12 mouse cellular contexts compared by ENCODE assay signal in the genomic region with DNA sequence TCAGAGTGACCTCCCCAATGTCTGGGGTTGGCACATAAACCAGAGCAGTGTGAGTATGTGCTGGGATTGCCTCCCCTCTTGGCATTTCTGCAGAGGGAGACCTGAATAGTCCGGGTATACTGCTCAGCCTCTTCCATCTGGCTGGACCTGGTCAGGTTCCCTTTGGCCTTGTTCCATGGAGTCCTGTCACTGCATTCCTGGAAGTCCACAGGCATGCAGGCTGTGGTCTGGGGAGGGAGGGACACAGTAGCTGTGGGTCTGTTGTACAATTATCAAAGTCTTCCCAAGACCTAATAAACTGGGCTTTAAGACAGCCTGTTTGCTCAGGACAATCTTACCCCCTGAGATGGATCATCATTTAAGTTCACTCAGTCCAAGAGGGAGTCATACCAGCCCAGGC. TPM values are rescaled to one million over a fixed set of nuclear protein-coding genes. Genes with fewer than 3 reads are reported as not detected.
DNase-seq lines count a peak whose midpoint lies in the region; ATAC-seq and TF ChIP-seq lines count a peak whose summit lies in the region.
"Had no signal": no experiment of that assay in that cellular context is flagged by ENCODE, and none has a peak within 500 bp of the region (broad histone marks: within the 10 kb centered on the region; RNA-seq: fewer than 3 reads in every experiment).

No protein-coding gene starts in this region.

- H3K36me3 ChIP-seq in heart, embryonic 16.5 days (ENCODE audit: control insufficient read depth, insufficient read depth), result no peaks in the 10 kb centered on the region
- no peaks in the 10 kb centered on the region for H3K36me3 ChIP-seq in kidney, embryonic 15.5 days
- H3K36me3 ChIP-seq: limb, embryonic 13.5 days had no signal

- H3K9me3 ChIP-seq in heart, embryonic 16.5 days (replicated peaks; ENCODE audit: control insufficient read depth, low read length), result no peaks in the 10 kb centered on the region
- no peaks in the 10 kb centered on the region for H3K9me3 ChIP-seq in kidney, embryonic 15.5 days (replicated peaks)

- peaks cover 20% of the 10 kb centered on the region for H3K4me1 ChIP-seq in heart, embryonic 16.5 days (ENCODE audit: control insufficient read depth, insufficient read depth, low read length)
- H3K4me1 ChIP-seq in kidney, embryonic 15.5 days, result peaks cover 20% of the 10 kb centered on the region

- H3K27ac ChIP-seq in heart, embryonic 16.5 days (ENCODE audit: low read length), result no peak overlapping the region
- H3K27ac ChIP-seq in kidney, embryonic 15.5 days, result no peak overlapping the region
- H3K27ac ChIP-seq: limb, embryonic 13.5 days had no signal

- CTCF ChIA-PET in Patski (lab: Charles Lee), result interaction anchor here (1.2 to 4.9 kb wide), 2 partner anchors 11 to 12 kb away, joined by 3 to 28 read pairs; no protein-coding TSS in a partner anchor

- peaks cover 7% of the 10 kb centered on the region; the same call in 1 of the 2 replicates for H3K27me3 ChIP-seq in heart, embryonic 16.5 days (ENCODE audit: control insufficient read depth, insufficient read depth, low read length)
- H3K27me3 ChIP-seq in Patski, result no peaks in the 10 kb centered on the region
- no peaks in the 10 kb centered on the region for H3K27me3 ChIP-seq in kidney, embryonic 15.5 days

- ATAC-seq in heart, embryonic 16.5 days (replicated peaks; ENCODE audit: extremely low read depth, insufficient read depth, low FRiP score), result peak; percentile 80; the same call in 1 of the 2 replicates
- ATAC-seq in Patski, result peak; percentile 89
- ATAC-seq in kidney, embryonic 15.5 days (replicated peaks; ENCODE audit: low FRiP score), result 0 out of 2 replicates have a peak, but pooled peaks have one; percentile 25
- ATAC-seq in CD4-positive, CD25-positive, alpha-beta regulatory T cell, adult 4 months, result no peak
- ATAC-seq: inflammation-experienced regulatory T-cells, adult 6 months had no signal

- no peak overlapping the region for H3K9ac ChIP-seq in heart, embryonic 16.5 days (ENCODE audit: low read length)
- H3K9ac ChIP-seq in kidney, embryonic 15.5 days, result no peak overlapping the region
- H3K9ac ChIP-seq: limb, embryonic 13.5 days had no signal

- 35% methylated on average over 1 of the region's 1 CpGs for WGBS in heart, embryonic 16.5 days
- WGBS in kidney, embryonic 15.5 days, result 86% methylated on average over 1 of the region's 1 CpGs

- no peak overlapping the region for H3K4me2 ChIP-seq in heart, embryonic 16.5 days (ENCODE audit: low read depth, low read length)
- H3K4me2 ChIP-seq in kidney, embryonic 15.5 days, result no peak overlapping the region
- H3K4me2 ChIP-seq: limb, embryonic 13.5 days had no signal

- POLR2A ChIA-PET in Patski (lab: Charles Lee), result interaction anchor here (1.8 kb wide), 1 partner anchor 10 kb away, joined by 6 read pairs; no protein-coding TSS in a partner anchor

- H3K4me3 ChIP-seq in heart, embryonic 16.5 days (ENCODE audit: low read length), result no peak overlapping the region
- H3K4me3 ChIP-seq in kidney, embryonic 15.5 days (replicated peaks), result no peak overlapping the region
- H3K4me3 ChIP-seq: limb, embryonic 13.5 days had no signal

- TF ChIP-seq CTCF in Patski (IDR thresholded peaks at IDR 0.05), result no peak

- in situ Hi-C loops in Patski (cut with MboI; ENCODE audit: low pct_unique_long_range_greater_than_20kb), result no loop called here

- DNase-seq in heart, adult 9 months (ENCODE audit: low spot score in 2 of 2), result no peak
- DNase-seq in Patski (ENCODE audit: low read depth, low spot score), result peak; percentile 84
- DNase-seq in lung, postnatal 10 days, result peak; percentile 49
- DNase-seq in retina, postnatal 1 day, result no peak
- DNase-seq: cerebellum, postnatal 36 days; layer of hippocampus, postnatal 36 days had no signal

RNA-seq across cellular contexts. Expression of a gene that starts 14.1 kb away (rescaled TPM):
- polyA plus RNA-seq in heart, embryonic 16.5 days (2015; fragmentation: Nextera tagmentation; extraction: Ambion mirVana), result 0.18 and 0.21 TPM in 2 replicates
- polyA plus RNA-seq in Patski (2021), result 0.77 TPM
- polyA plus RNA-seq in kidney, embryonic 15.5 days (2015; fragmentation: Nextera tagmentation; extraction: Ambion mirVana), result 0.39 and 0.50 TPM in 2 replicates
- polyA plus RNA-seq in CD4-positive, CD25-positive, alpha-beta regulatory T cell, adult 4 months (2017; shearing (Covaris generic)), result not detected

RNA-seq across cellular contexts. Expression of a gene that starts 26.2 kb away (rescaled TPM):
- polyA plus RNA-seq in heart, embryonic 16.5 days (2015; fragmentation: Nextera tagmentation; extraction: Ambion mirVana), result 0.07 TPM in 1 of 2 replicates, not detected in the other
- polyA plus RNA-seq in Patski (2021), result not detected
- not detected in 2 replicates for polyA plus RNA-seq in kidney, embryonic 15.5 days (2015; fragmentation: Nextera tagmentation; extraction: Ambion mirVana)
- not detected for polyA plus RNA-seq in CD4-positive, CD25-positive, alpha-beta regulatory T cell, adult 4 months (2017; shearing (Covaris generic))
- polyA plus RNA-seq: inflammation-experienced regulatory T-cells, adult 6 months; limb, embryonic 13.5 days; stomach, embryonic 16.5 days had no signal

RNA-seq across cellular contexts. Expression of a gene that starts 26.2 kb away (rescaled TPM):
- 0.37 and 0.54 TPM in 2 replicates for polyA plus RNA-seq in heart, embryonic 16.5 days (2015; fragmentation: Nextera tagmentation; extraction: Ambion mirVana)
- not detected for polyA plus RNA-seq in Patski (2021)
- polyA plus RNA-seq in kidney, embryonic 15.5 days (2015; fragmentation: Nextera tagmentation; extraction: Ambion mirVana), result 0.18 and 0.22 TPM in 2 replicates
- polyA plus RNA-seq in CD4-positive, CD25-positive, alpha-beta regulatory T cell, adult 4 months (2017; shearing (Covaris generic)), result not detected
- polyA plus RNA-seq: inflammation-experienced regulatory T-cells, adult 6 months had no signal

RNA-seq across cellular contexts. Expression of a gene that starts 38.5 kb away (rescaled TPM):
- polyA plus RNA-seq in heart, embryonic 16.5 days (2015; fragmentation: Nextera tagmentation; extraction: Ambion mirVana), result 1.1 and 1.4 TPM in 2 replicates
- polyA plus RNA-seq in Patski (2021), result 11.0 TPM
- 2.5 and 2.9 TPM in 2 replicates for polyA plus RNA-seq in kidney, embryonic 15.5 days (2015; fragmentation: Nextera tagmentation; extraction: Ambion mirVana)
- under 1 TPM in 1 of 2 experiments, not detected in 1; 0.16 TPM for polyA plus RNA-seq in CD4-positive, CD25-positive, alpha-beta regulatory T cell, adult 4 months (2017; shearing (Covaris generic))

RNA-seq across cellular contexts. Expression of a gene that starts 39.4 kb away (rescaled TPM):
- polyA plus RNA-seq in heart, embryonic 16.5 days (2015; fragmentation: Nextera tagmentation; extraction: Ambion mirVana), result 1.1 and 2.3 TPM in 2 replicates
- 41.7 TPM for polyA plus RNA-seq in Patski (2021)
- polyA plus RNA-seq in kidney, embryonic 15.5 days (2015; fragmentation: Nextera tagmentation; extraction: Ambion mirVana), result 3.5 TPM in 2 replicates
- 1 to 10 TPM; 2.3 to 5.3 TPM for polyA plus RNA-seq in CD4-positive, CD25-positive, alpha-beta regulatory T cell, adult 4 months (2017; shearing (Covaris generic))

Comparison
In these comparisons a context has a peak if more than half of its experiments do, and no peak if none do; other contexts are left out.
1. DNase-seq: peak in Patski (single experiment) and lung, postnatal 10 days (single experiment); none in heart, adult 9 months (0 of 2) and retina, postnatal 1 day (single experiment).